Mouse (Mus musculus): ENCODE results near the gene Ccm2. TPM values are rescaled to one million over a fixed set of nuclear protein-coding genes. Genes with fewer than 3 reads are reported as not detected.

Ccm2 gene
- polyA plus RNA-seq, 1 experiment from 2014 or later: 88.2 TPM

DNA sequence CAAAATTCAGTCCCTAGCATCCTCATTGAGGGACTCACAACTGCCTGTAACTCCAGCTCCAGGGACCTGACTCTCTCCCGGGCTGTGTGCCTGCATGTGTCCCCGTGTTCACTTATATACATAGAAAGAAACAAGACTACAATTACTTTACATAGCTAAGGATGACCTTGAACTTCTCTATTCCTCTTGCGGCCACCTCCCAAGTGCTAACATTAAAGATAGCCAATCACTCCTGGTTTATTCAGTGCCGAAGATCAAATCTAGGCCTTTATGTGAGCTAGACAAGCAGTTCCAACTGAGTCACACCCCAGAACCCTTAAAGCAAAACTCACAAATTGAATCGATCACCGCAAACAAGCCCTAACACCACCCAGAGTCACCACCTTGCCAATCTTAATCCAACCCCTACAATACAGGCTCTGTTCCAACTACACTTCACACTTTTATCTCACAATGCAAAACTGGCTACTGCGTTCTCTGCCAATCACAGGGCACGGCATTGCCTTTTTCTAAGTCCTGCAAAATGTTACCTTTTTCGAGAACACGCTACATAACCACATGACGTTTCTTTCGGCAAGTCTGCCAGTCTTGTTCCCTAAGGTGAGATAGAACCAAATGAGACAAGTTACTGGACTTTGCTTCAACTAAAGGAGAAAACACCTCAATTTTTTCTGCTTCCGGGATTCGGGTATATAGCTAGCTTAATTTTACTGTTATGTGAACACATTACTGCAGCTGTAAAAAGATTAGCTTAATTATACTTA is 78.1 kb downstream of the Ccm2 start:
- Histone ChIP-seq H3K36me3 (ENCODE audit: control insufficient read depth, insufficient read depth, low read length) (peaks cover 11% of the 10 kb centered on the region; the same call in 1 of the 2 replicates), H3K27ac (ENCODE audit: low read depth, low read length) (no peak overlapping the region), H3K4me2 (replicated peaks; ENCODE audit: low read depth, low read length) (peak overlapping the region; percentile 48), H3K9me3 (ENCODE audit: control insufficient read depth, low read length) (no peaks in the 10 kb centered on the region), H3K4me1 (replicated peaks; ENCODE audit: control insufficient read depth, insufficient read depth, low read length) (no peaks in the 10 kb centered on the region; the same call in 1 of the 2 replicates), H3K4me3 (ENCODE audit: low read depth, low read length) (peak overlapping the region; percentile 74), H3K9ac (ENCODE audit: low read depth, low read length) (peak overlapping the region; percentile 87), H3K27me3 (ENCODE audit: control insufficient read depth, insufficient read depth, low read length) (no peaks in the 10 kb centered on the region)
- ATAC-seq (ENCODE audit: low FRiP score) (no peak), DNase-seq (ENCODE audit: low spot score) (no peak)
- 73% methylated on average over 14 of the region's 14 CpGs for WGBS

DNA sequence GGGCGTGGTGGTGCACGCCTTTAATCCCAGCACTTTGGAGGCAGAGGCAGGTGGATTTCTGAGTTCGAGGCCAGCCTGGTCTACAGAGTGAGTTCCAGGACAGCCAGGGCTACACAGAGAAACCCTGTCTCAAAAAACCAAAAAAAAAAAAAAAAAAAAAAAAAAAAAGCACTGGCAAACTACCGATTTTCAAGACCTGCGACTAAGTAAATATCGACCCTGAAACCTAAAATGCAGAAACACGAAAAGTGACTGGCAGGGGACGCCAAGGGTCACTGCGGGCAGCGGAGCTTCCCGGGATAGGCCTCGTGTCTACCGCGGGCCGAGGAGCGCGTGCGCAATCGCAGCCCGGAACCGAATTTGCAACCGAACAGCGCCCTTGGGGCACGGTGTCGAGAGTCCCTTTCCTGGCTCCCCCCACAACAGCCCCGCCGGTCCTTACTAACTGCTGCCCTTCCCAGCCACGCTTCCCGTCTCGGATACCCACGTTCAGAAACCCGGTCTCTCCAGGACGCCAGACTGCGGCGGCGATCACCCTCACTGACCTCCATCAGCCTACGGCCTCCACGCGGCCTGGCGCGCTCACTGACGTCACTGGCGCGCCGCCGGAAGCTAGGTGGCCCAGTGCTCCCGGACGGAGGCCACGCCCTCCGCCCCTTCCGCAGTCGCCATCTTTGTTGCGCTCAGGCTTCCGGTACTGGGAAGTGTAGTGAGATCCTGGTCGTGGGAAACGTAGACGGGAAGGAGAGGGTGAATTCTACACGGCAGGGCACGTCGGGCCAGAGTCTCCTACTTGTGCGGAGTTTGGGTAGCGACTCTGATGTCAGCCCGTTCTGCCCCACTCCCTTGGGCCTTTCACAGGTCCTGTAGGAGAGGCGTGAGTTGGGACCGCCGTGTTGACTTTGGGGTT is 79.0 kb downstream of the Ccm2 start, which contains the start of gene Tbrg4:
Tbrg4 (minus strand) TSS at position 590 of the 910 bp plus-strand sequence.
- DNase-seq (ENCODE audit: low spot score) (peak; percentile 98), ATAC-seq (ENCODE audit: low FRiP score) (peak; percentile 96)
- peak within 1 kb of the TSS; percentile 74 for H3K4me3 ChIP-seq (ENCODE audit: low read depth, low read length)
- 0 out of 2 replicates have a peak, but pooled peaks cover 4% of the 10 kb centered on the region for H3K36me3 ChIP-seq (ENCODE audit: control insufficient read depth, insufficient read depth, low read length)
- peak within 1 kb of the TSS; percentile 72 for H3K27ac ChIP-seq (ENCODE audit: low read depth, low read length)
- WGBS: under 1% methylated on average over 66 of the region's 66 CpGs
- peak within 1 kb of the TSS; percentile 87 for H3K9ac ChIP-seq (ENCODE audit: low read depth, low read length)
- H3K9me3 ChIP-seq (ENCODE audit: control insufficient read depth, low read length): no peaks in the 10 kb centered on the region
- H3K27me3 ChIP-seq (ENCODE audit: control insufficient read depth, insufficient read depth, low read length): no peaks in the 10 kb centered on the region
- peak within 1 kb of the TSS; percentile 69 for H3K4me2 ChIP-seq (replicated peaks; ENCODE audit: low read depth, low read length)
- no peaks in the 10 kb centered on the region; the same call in 1 of the 2 replicates for H3K4me1 ChIP-seq (replicated peaks; ENCODE audit: control insufficient read depth, insufficient read depth, low read length)

DNA sequence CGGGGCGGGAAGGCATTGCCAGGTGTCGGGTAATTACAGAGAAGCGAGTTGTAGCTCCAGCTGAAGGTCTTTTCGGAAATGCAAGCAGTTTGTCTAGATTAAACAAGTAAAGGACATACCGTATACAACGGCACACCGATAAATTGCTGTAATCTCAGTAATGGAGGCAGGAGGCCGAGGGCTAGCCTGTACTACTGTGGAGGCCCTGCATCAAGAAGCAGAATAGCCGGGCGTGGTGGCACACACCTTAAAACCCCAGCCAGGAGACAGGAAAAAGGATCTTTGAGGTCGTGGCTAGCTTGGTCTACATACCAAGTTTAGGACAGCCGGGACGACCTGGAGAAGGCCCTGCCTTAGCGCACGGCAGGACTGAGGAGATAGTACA is 79.7 kb downstream of the Ccm2 start:
- WGBS: 13% methylated on average over 16 of the region's 16 CpGs
- Histone ChIP-seq H3K9me3 (ENCODE audit: control insufficient read depth, low read length) (no peaks in the 10 kb centered on the region), H3K4me2 (replicated peaks; ENCODE audit: low read depth, low read length) (peak overlapping the region; percentile 69), H3K27ac (ENCODE audit: low read depth, low read length) (peak overlapping the region; percentile 72), H3K4me1 (replicated peaks; ENCODE audit: control insufficient read depth, insufficient read depth, low read length) (no peaks in the 10 kb centered on the region; the same call in 1 of the 2 replicates), H3K9ac (ENCODE audit: low read depth, low read length) (peak overlapping the region; percentile 87), H3K4me3 (ENCODE audit: low read depth, low read length) (peak overlapping the region; percentile 74), H3K36me3 (ENCODE audit: control insufficient read depth, insufficient read depth, low read length) (0 out of 2 replicates have a peak, but pooled peaks cover 2% of the 10 kb centered on the region), H3K27me3 (ENCODE audit: control insufficient read depth, insufficient read depth, low read length) (no peaks in the 10 kb centered on the region)
- ATAC-seq (ENCODE audit: low FRiP score) (peak; percentile 36; the same call in 1 of the 2 replicates), DNase-seq (ENCODE audit: low spot score) (no peak)

DNA sequence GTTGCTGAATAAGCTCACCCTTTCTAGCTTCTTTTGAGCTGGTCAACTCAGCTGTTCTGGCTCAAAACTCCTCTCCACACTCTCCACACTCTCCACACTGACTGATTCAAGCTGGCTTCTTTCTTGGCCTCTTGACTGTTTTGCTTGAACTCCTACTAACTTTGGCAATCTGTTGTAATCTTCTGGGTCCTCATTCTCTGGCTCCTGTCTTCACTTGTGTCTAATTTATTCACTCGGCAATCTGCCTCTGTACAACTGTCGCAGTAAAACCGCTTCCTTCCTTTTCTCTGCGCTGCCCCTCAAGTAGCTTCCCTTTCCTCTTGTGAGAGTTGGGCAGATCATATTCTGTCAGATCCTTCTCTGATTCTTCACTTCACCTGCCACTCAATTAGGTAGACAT is 81.0 kb downstream of the Ccm2 start:
- ATAC-seq (ENCODE audit: low FRiP score): no peak

GRCm38 (mm10) chr11:6628568-6628967 is 81.9 kb downstream of the Ccm2 start:
- DNase-seq (ENCODE audit: low spot score) (peak; percentile 74), ATAC-seq (ENCODE audit: low FRiP score) (peak; percentile 25; the same call in 1 of the 2 replicates)
- Histone ChIP-seq H3K36me3 (ENCODE audit: control insufficient read depth, insufficient read depth, low read length) (0 out of 2 replicates have a peak, but pooled peaks cover 2% of the 10 kb centered on the region), H3K27me3 (ENCODE audit: control insufficient read depth, insufficient read depth, low read length) (no peaks in the 10 kb centered on the region), H3K4me2 (replicated peaks; ENCODE audit: low read depth, low read length) (no peak overlapping the region), H3K9ac (ENCODE audit: low read depth, low read length) (no peak overlapping the region), H3K4me3 (ENCODE audit: low read depth, low read length) (no peak overlapping the region), H3K9me3 (ENCODE audit: control insufficient read depth, low read length) (no peaks in the 10 kb centered on the region), H3K27ac (ENCODE audit: low read depth, low read length) (no peak overlapping the region), H3K4me1 (replicated peaks; ENCODE audit: control insufficient read depth, insufficient read depth, low read length) (no peaks in the 10 kb centered on the region; the same call in 1 of the 2 replicates)
- 23% methylated on average over 4 of the region's 4 CpGs for WGBS

More for the DNA sequence above, 81.0 kb downstream of the Ccm2 start:
- Histone ChIP-seq H3K9ac (ENCODE audit: low read depth, low read length) (no peak overlapping the region), H3K27me3 (ENCODE audit: control insufficient read depth, insufficient read depth, low read length) (no peaks in the 10 kb centered on the region), H3K4me3 (ENCODE audit: low read depth, low read length) (no peak overlapping the region), H3K27ac (ENCODE audit: low read depth, low read length) (no peak overlapping the region), H3K9me3 (ENCODE audit: control insufficient read depth, low read length) (no peaks in the 10 kb centered on the region), H3K36me3 (ENCODE audit: control insufficient read depth, insufficient read depth, low read length) (0 out of 2 replicates have a peak, but pooled peaks cover 2% of the 10 kb centered on the region), H3K4me2 (replicated peaks; ENCODE audit: low read depth, low read length) (no peak overlapping the region), H3K4me1 (replicated peaks; ENCODE audit: control insufficient read depth, insufficient read depth, low read length) (no peaks in the 10 kb centered on the region; the same call in 1 of the 2 replicates)
- 91% methylated on average over 4 of the region's 4 CpGs for WGBS
- no peak for DNase-seq (ENCODE audit: low spot score)

- no peaks in the 10 kb centered on the region for H3K9me3 ChIP-seq (ENCODE audit: control insufficient read depth, low read length)
- peak; percentile 18 for DNase-seq (ENCODE audit: low spot score)
- H3K27ac ChIP-seq (ENCODE audit: low read depth, low read length): no peak overlapping the region
- no peaks in the 10 kb centered on the region for H3K36me3 ChIP-seq (ENCODE audit: control insufficient read depth, insufficient read depth, low read length)
- no peak overlapping the region for H3K9ac ChIP-seq (ENCODE audit: low read depth, low read length)
- no peak overlapping the region for H3K4me3 ChIP-seq (ENCODE audit: low read depth, low read length)
- H3K4me1 ChIP-seq (replicated peaks; ENCODE audit: control insufficient read depth, insufficient read depth, low read length): no peaks in the 10 kb centered on the region; the same call in 1 of the 2 replicates
- H3K27me3 ChIP-seq (ENCODE audit: control insufficient read depth, insufficient read depth, low read length): no peaks in the 10 kb centered on the region
- no peak overlapping the region for H3K4me2 ChIP-seq (replicated peaks; ENCODE audit: low read depth, low read length)
- ATAC-seq (ENCODE audit: low FRiP score): no peak
Observed at GRCm38 (mm10) chr11:6629655-6630054, 83.0 kb downstream of the Ccm2 start.

GRCm38 (mm10) chr11:6636150-6636549 is 89.5 kb downstream of the Ccm2 start:
- Histone ChIP-seq H3K9me3 (ENCODE audit: control insufficient read depth, low read length) (no peaks in the 10 kb centered on the region), H3K27me3 (ENCODE audit: control insufficient read depth, insufficient read depth, low read length) (no peaks in the 10 kb centered on the region), H3K4me2 (replicated peaks; ENCODE audit: low read depth, low read length) (no peak overlapping the region), H3K27ac (ENCODE audit: low read depth, low read length) (no peak overlapping the region), H3K36me3 (ENCODE audit: control insufficient read depth, insufficient read depth, low read length) (no peaks in the 10 kb centered on the region), H3K4me3 (ENCODE audit: low read depth, low read length) (no peak overlapping the region), H3K9ac (ENCODE audit: low read depth, low read length) (no peak overlapping the region), H3K4me1 (replicated peaks; ENCODE audit: control insufficient read depth, insufficient read depth, low read length) (no peaks in the 10 kb centered on the region)
- ATAC-seq (ENCODE audit: low FRiP score) (no peak), DNase-seq (ENCODE audit: low spot score) (no peak)
- WGBS: 66% methylated on average over 8 of the region's 8 CpGs

GRCm38 (mm10) chr11:6638537-6638936 is 91.8 kb downstream of the Ccm2 start, which contains the start of gene Wap:
Gene Wap (minus strand): TSS chr11:6638637.
- Histone ChIP-seq H3K36me3 (ENCODE audit: control insufficient read depth, insufficient read depth, low read length) (no peaks in the 10 kb centered on the region), H3K9ac (ENCODE audit: low read depth, low read length) (no peak within 1 kb of the TSS)
- WGBS: 85% methylated on average over 4 of the region's 4 CpGs

More at GRCm38 (mm10) chr11:6638537-6638936, 91.8 kb downstream of the Ccm2 start, which contains the start of gene Wap:
- Histone ChIP-seq H3K4me3 (ENCODE audit: low read depth, low read length) (no peak within 1 kb of the TSS), H3K27me3 (ENCODE audit: control insufficient read depth, insufficient read depth, low read length) (no peaks in the 10 kb centered on the region), H3K27ac (ENCODE audit: low read depth, low read length) (no peak within 1 kb of the TSS), H3K9me3 (ENCODE audit: control insufficient read depth, low read length) (no peaks in the 10 kb centered on the region), H3K4me1 (replicated peaks; ENCODE audit: control insufficient read depth, insufficient read depth, low read length) (no peaks in the 10 kb centered on the region), H3K4me2 (replicated peaks; ENCODE audit: low read depth, low read length) (no peak within 1 kb of the TSS)
- DNase-seq (ENCODE audit: low spot score): no peak
- ATAC-seq (ENCODE audit: low FRiP score): no peak

All from hindbrain, embryonic 11.5 days (tissue).